Mouse (Mus musculus) small intestine, adult 2 months (tissue): ENCODE data around the gene Iqcf1. TPM values are rescaled to one million over a fixed set of nuclear protein-coding genes. Genes with fewer than 3 reads are reported as not detected.
A peak's percentile ranks its signal among the peaks of the same experiment; 100 is the strongest.

ENCODE experiments used
- H3K27ac ChIP-seq: fragments of 200-500 bp; 2 replicates; pipeline ENCODE4 v1.5.1; 2012; ENCODE audit warnings: low read depth, low read length, control low read depth, inconsistent platforms; ENCODE audit not compliant: insufficient read depth
- H3K27me3 ChIP-seq: fragments of 200-500 bp; 2 replicates; pipeline ENCODE4 v1.6.1; 2012; ENCODE audit warnings: mild to moderate bottlenecking, moderate library complexity, low read length, inconsistent platforms; ENCODE audit not compliant: control insufficient read depth, insufficient read depth
- H3K36me3 ChIP-seq: fragments of 200-500 bp; 2 replicates; pipeline ENCODE4 v1.6.1; 2012; ENCODE audit warnings: mild to moderate bottlenecking, low read length, control low read depth, inconsistent platforms; ENCODE audit not compliant: control insufficient read depth, insufficient read depth
- H3K4me1 ChIP-seq: fragments of 200-500 bp; 2 replicates; pipeline ENCODE4 v1.6.1; 2012; ENCODE audit warnings: low read length, inconsistent platforms, mixed read lengths; ENCODE audit not compliant: control insufficient read depth, insufficient read depth, insufficient read length
- H3K4me3 ChIP-seq: fragments of 200-500 bp; 2 replicates; pipeline ENCODE4 v1.5.1; 2012; ENCODE audit warnings: low read depth, mild to moderate bottlenecking, control low read depth, inconsistent platforms, low read length, moderate library complexity
- CTCF ChIP-seq: fragments of 200-500 bp; IDR thresholded peaks from 2 replicates; pipeline ENCODE4 v1.5.1; 2012; ENCODE audit warnings: low read depth, mild to moderate bottlenecking, control low read depth, inconsistent platforms, low read length, moderate library complexity, mixed read lengths; ENCODE audit not compliant: insufficient replicate concordance, insufficient read length; ENCODE audit errors: extremely low read depth
- POLR2A ChIP-seq: fragments of 200-500 bp; IDR thresholded peaks from 2 replicates; pipeline ENCODE4 v1.6.1; 2012; ENCODE audit warnings: low read depth, mild to moderate bottlenecking, control low read depth, inconsistent platforms, low read length, moderate library complexity
- WGBS: fragments of 180-500 bp; shearing (Covaris S2); methylation state at CpG from one replicate; pipeline ENCODE4 v1.1.7; 2018; 5-methylcytosine and 5-hydroxymethylcytosine counted together
- polyA plus RNA-seq: library from polyadenylated mRNA; depleted of rRNA; stranded (reverse); fragments of >200 nt; gene quantifications from 2 replicates; pipeline ENCODE4 v1.2.3, GENCODE M21; 2012

Iqcf1 gene
- polyA plus RNA-seq, 1 experiment: not detected

DNA sequence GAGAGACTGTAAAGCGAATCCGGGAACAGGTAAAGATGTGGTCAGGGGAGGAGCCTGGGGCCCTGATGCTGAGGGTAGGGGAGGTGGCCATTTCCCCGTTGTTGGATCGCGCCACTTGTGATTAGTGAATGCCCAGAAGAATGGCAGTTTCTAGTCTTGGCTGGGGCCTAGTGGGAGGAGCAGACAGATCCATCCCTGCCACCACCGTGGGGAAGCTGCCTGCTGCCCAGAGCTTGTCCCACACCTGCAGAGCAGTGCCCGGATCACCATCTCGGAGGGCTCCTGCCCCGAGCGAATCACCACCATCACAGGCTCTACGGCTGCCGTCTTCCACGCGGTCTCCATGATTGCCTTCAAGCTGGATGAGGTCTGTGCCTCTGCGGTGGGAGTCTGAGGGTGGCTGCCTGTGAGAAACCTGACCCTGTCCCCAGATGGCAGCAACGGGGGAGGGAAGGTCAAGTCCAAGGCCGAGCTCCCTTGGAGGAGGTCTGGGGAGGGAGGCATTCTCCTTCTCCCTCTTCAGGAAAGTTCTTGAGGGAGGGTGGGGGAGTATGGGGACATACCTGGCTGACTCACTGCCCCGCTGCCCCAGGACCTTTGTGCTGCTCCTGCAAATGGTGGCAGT lies 39.3 kb upstream of the Iqcf1 start:
- WGBS: 81% methylated on average over 18 of the region's 18 CpGs

DNA sequence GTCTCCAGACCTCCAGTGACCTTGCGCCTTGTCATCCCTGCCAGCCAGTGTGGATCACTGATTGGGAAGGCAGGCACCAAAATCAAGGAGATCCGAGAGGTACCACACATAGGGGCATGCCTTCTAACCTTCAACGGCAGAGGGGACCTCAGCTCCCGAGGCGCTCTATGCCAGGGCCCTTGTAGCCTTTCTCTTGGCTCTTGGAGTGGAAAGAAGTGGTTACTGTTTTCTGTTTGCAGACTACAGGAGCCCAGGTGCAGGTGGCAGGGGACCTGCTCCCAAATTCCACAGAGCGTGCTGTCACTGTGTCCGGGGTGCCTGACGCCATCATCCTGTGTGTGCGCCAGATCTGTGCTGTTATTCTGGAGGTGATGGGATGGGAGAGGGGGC lies 38.7 kb upstream of the Iqcf1 start:
- Histone ChIP-seq H3K36me3 (no peaks in the 10 kb centered on the region), H3K4me1 (no peaks in the 10 kb centered on the region; the same call in 1 of the 2 replicates), H3K27ac (no peak overlapping the region), H3K27me3 (peaks cover 12% of the 10 kb centered on the region), H3K4me3 (no peak overlapping the region)
- no peak for TF ChIP-seq CTCF
- TF ChIP-seq POLR2A: no peak
- 91% methylated on average over 9 of the region's 9 CpGs for WGBS

More for the DNA sequence above, 39.3 kb upstream of the Iqcf1 start:
- no peak for TF ChIP-seq CTCF
- TF ChIP-seq POLR2A: no peak
- no peak overlapping the region for H3K27ac ChIP-seq
- H3K27me3 ChIP-seq: peaks cover 12% of the 10 kb centered on the region
- H3K4me1 ChIP-seq: no peaks in the 10 kb centered on the region; the same call in 1 of the 2 replicates
- no peak overlapping the region for H3K4me3 ChIP-seq
- no peaks in the 10 kb centered on the region for H3K36me3 ChIP-seq

- peaks cover 12% of the 10 kb centered on the region for H3K27me3 ChIP-seq
- TF ChIP-seq CTCF: no peak
- no peaks in the 10 kb centered on the region; the same call in 1 of the 2 replicates for H3K4me1 ChIP-seq
- WGBS: 85% methylated on average over 16 of the region's 16 CpGs
- H3K27ac ChIP-seq: no peak overlapping the region
- no peak overlapping the region for H3K4me3 ChIP-seq
- H3K36me3 ChIP-seq: no peaks in the 10 kb centered on the region
Measured at GRCm38 (mm10) chr9:106461641-106462429, 37.9 kb upstream of the Iqcf1 start.

DNA sequence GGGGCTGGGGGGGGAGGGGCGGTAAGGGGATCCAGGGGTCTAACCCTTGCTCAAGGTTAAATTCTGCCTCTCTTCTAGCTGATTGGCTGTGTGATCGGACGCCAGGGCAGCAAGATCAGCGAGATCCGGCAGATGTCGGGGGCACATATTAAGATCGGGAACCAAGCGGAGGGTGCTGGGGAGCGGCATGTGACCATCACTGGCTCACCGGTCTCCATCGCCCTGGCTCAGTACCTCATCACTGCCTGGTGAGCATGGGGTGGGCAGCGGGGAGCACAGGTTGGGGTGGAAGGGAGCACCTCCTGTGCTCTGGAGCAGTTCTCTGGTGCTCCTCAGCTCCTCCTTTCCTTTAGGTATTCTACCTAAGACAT lies 37.4 kb upstream of the Iqcf1 start:
- Histone ChIP-seq H3K27ac (no peak overlapping the region), H3K4me1 (no peaks in the 10 kb centered on the region; the same call in 1 of the 2 replicates), H3K4me3 (no peak overlapping the region), H3K36me3 (no peaks in the 10 kb centered on the region), H3K27me3 (peaks cover 12% of the 10 kb centered on the region)
- no peak for TF ChIP-seq POLR2A
- no peak for TF ChIP-seq CTCF
- 96% methylated on average over 12 of the region's 12 CpGs for WGBS

GRCm38 (mm10) chr9:106463122-106464063 lies 36.4 kb upstream of the Iqcf1 start:
- Histone ChIP-seq H3K36me3 (no peaks in the 10 kb centered on the region), H3K4me3 (no peak overlapping the region), H3K4me1 (no peaks in the 10 kb centered on the region; the same call in 1 of the 2 replicates), H3K27me3 (peaks cover 12% of the 10 kb centered on the region), H3K27ac (no peak overlapping the region)
- TF ChIP-seq POLR2A (no peak), CTCF (no peak)
- 94% methylated on average over 21 of the region's 21 CpGs for WGBS

DNA sequence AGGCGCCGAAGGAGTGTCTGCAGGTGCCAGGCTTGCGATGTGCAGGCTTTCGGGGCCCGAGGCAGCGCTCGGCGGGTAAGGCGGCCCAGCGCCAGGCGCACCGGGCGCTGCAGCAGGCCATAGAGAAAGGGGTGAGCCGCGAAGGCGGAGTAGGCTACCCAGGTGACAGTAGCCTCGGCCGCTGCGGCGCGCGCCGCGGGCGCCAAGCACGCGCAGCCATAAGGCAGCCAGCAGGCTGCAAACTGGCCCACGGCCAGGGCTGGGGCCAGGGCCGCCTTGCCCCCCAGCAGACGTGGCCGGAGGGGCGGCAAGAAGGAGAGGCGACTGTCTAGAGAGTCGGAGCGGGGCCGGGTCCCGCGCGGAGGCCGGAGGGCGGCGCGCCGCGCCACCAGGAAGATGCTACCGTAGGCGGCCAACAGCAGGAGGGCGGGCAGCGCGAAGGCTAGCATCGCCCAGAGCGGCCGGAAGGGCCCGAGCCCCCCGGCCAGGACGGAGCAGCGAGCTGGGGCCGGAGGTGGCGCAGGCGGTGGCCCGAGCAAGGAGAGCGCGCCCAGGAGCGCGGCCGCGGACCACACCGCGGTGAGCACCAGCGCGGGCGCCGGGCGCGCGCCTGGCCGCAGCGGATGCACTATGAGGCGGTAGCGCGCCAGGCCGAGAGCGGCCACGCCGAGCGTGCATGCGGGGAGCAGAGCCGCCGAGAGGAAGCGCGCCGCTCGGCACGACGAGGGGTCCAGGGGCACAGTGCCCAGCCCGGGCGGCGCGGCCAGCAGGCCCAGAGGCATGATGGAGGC lies 34.8 kb upstream of the Iqcf1 start:
- 3% methylated on average over 99 of the region's 99 CpGs for WGBS
- no peaks in the 10 kb centered on the region; the same call in 1 of the 2 replicates for H3K4me1 ChIP-seq

More for the DNA sequence above, 34.8 kb upstream of the Iqcf1 start:
- Histone ChIP-seq H3K36me3 (no peaks in the 10 kb centered on the region), H3K27ac (no peak overlapping the region), H3K27me3 (peaks cover 12% of the 10 kb centered on the region), H3K4me3 (peak overlapping the region; percentile 60)
- no peak for TF ChIP-seq POLR2A
- no peak for TF ChIP-seq CTCF
